ENCODE assay signal across 30 mouse cellular contexts in the genomic region with DNA sequence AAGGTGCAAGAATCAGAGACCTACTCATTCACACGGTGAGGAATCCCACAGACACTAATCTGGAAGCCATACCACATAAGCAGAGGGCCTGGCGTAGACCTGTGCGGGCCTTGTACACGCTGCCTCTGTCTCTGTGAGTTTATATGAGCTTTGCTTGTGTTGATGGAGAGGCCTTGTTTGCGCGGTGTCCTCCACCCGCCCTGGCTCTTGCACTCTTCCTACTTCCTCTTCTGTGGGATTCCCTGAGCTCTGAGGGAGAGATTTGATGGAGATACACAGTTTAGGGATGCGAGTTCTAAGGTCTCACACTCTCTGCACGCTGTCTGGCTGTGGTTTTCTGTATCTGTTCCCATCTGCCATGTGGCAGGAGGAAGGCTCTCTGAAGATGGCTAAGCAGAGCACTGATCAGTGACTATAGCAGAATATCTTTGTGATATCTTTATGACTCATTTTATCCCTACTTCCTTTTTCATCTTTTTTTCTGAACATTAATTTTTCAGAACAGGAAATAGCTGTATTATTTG.
DNase-seq lines count a peak whose midpoint lies in the region; ATAC-seq lines count a peak whose summit lies in the region.
"Had no signal": no experiment of that assay in that cellular context is flagged by ENCODE, and none has a peak within 500 bp of the region (broad histone marks: within the 10 kb centered on the region; RNA-seq: fewer than 3 reads in every experiment).

No protein-coding gene starts in this region.

- H3K4me2 ChIP-seq in heart, embryonic 12.5 days: no peak overlapping the region
- H3K4me2 ChIP-seq in forebrain, embryonic 14.5 days (ENCODE audit: low read length): no peak overlapping the region
- H3K4me2 ChIP-seq: embryonic facial prominence, embryonic 13.5 days; forebrain, embryonic 12.5 days; heart, embryonic 11.5 days; heart, embryonic 15.5 days; hindbrain, embryonic 14.5 days had no signal

- H3K4me3 ChIP-seq in heart, embryonic 12.5 days: no peak overlapping the region
- H3K4me3 ChIP-seq in forebrain, embryonic 14.5 days (ENCODE audit: low read depth, low read length): no peak overlapping the region
- H3K4me3 ChIP-seq: embryonic facial prominence, embryonic 10.5 days; embryonic facial prominence, embryonic 13.5 days; erythroblast, embryonic 14.5 days; forebrain, embryonic 12.5 days; heart, adult 2 months; heart, embryonic 15.5 days had no signal

- no peaks in the 10 kb centered on the region for H3K27me3 ChIP-seq in heart, embryonic 12.5 days (replicated peaks)
- H3K27me3 ChIP-seq in forebrain, embryonic 14.5 days (replicated peaks; ENCODE audit: control insufficient read depth, insufficient read depth, low read length): no peaks in the 10 kb centered on the region
- H3K27me3 ChIP-seq: CH12.LX; forebrain, embryonic 12.5 days; heart, embryonic 15.5 days had no signal

- peak; percentile 74 for DNase-seq in heart, adult 11 months
- DNase-seq in R1 (ENCODE audit: low read depth, low spot score): peak; percentile 26
- DNase-seq in forebrain, embryonic 14.5 days (ENCODE audit: low spot score): no peak
- DNase-seq: adrenal gland, postnatal 10 days; adrenal gland, postnatal 36 days; B cell, adult 2 months; cerebellum, adult 18-20 months; cerebellum, adult 9-10 months; cerebellum, postnatal 14 days; gastrocnemius, postnatal 14 days; heart, adult 2 months; heart, postnatal 10 days; heart, postnatal 4 days; kidney, adult 18-20 months had no signal

- 90% methylated on average over 9 of the region's 9 CpGs for WGBS in heart, embryonic 12.5 days
- WGBS in forebrain, embryonic 14.5 days: 92% methylated on average over 9 of the region's 9 CpGs

- H3K9me3 ChIP-seq in heart, embryonic 12.5 days (replicated peaks): peaks cover 14% of the 10 kb centered on the region
- H3K9me3 ChIP-seq in forebrain, embryonic 14.5 days (replicated peaks; ENCODE audit: control insufficient read depth, low read length): no peaks in the 10 kb centered on the region
- H3K9me3 ChIP-seq: embryonic facial prominence, embryonic 13.5 days; heart, embryonic 15.5 days had no signal

- H3K4me1 ChIP-seq in heart, embryonic 12.5 days (replicated peaks): no peaks in the 10 kb centered on the region
- H3K4me1 ChIP-seq in forebrain, embryonic 14.5 days (ENCODE audit: control insufficient read depth, insufficient read depth, low read length): no peaks in the 10 kb centered on the region
- H3K4me1 ChIP-seq: embryonic facial prominence, embryonic 13.5 days; forebrain, embryonic 12.5 days; heart, embryonic 15.5 days had no signal

- H3K27ac ChIP-seq in heart, embryonic 12.5 days (ENCODE audit: poor library complexity, severe bottlenecking): no peak overlapping the region
- H3K27ac ChIP-seq in forebrain, embryonic 14.5 days (ENCODE audit: low read depth, low read length): no peak overlapping the region
- H3K27ac ChIP-seq: embryonic facial prominence, embryonic 10.5 days; embryonic facial prominence, embryonic 13.5 days; forebrain, embryonic 12.5 days; heart, adult 2 months; heart, embryonic 15.5 days; hindbrain, embryonic 14.5 days; hindbrain, postnatal 0 days had no signal

- no peaks in the 10 kb centered on the region for H3K36me3 ChIP-seq in heart, embryonic 12.5 days
- H3K36me3 ChIP-seq in forebrain, embryonic 14.5 days (ENCODE audit: control insufficient read depth, insufficient read depth, low read length): no peaks in the 10 kb centered on the region
- H3K36me3 ChIP-seq: embryonic facial prominence, embryonic 10.5 days; embryonic facial prominence, embryonic 13.5 days; forebrain, embryonic 12.5 days; G1E; heart, embryonic 15.5 days had no signal

- no peak for ATAC-seq in heart, embryonic 12.5 days (ENCODE audit: insufficient number of reproducible peaks, low FRiP score)
- ATAC-seq in megakaryocyte, adult 5-6 weeks (ENCODE audit: poor library complexity, severe bottlenecking): peak; percentile 54
- no peak for ATAC-seq in forebrain, embryonic 14.5 days
- ATAC-seq in activated CD4-positive, CD25-positive, alpha-beta regulatory T cell, adult 4 months: no peak
- ATAC-seq: forebrain, embryonic 16.5 days; hindbrain, postnatal 0 days; inflammation-experienced regulatory T-cells, adult 6 months; intestine, embryonic 16.5 days had no signal

- H3K9ac ChIP-seq in heart, embryonic 12.5 days: no peak overlapping the region
- H3K9ac ChIP-seq in forebrain, embryonic 14.5 days (ENCODE audit: low read length): no peak overlapping the region
- H3K9ac ChIP-seq: embryonic facial prominence, embryonic 13.5 days; forebrain, embryonic 12.5 days; heart, embryonic 15.5 days; hindbrain, embryonic 14.5 days had no signal
